Mouse (Mus musculus) heart, adult 8-10 months (tissue): Measurements from ENCODE around the gene Cpeb3. TPM values are rescaled to one million over a fixed set of nuclear protein-coding genes. Genes with fewer than 3 reads are reported as not detected.
"Not testable (repeated sequence)": the region's sequence is repeated elsewhere in the genome, so short reads cannot be mapped to it uniquely, and the experiment has no call there.

Experiments used
- DNase-seq: peaks from one replicate; pipeline ENCODE4 v3.0.0; 2022; ENCODE audit warnings: low spot score
- total RNA-seq, 4 experiments: library from RNA; stranded (reverse); gene quantifications; 2 replicates each; pipeline ENCODE4 v1.2.4; 2022

The Cpeb3 gene
- total RNA-seq, 4 experiments from 2014 or later: 77.7 to 103 (median 89.0) TPM

- no peak for DNase-seq
Measured at GRCm38 (mm10) chr19:37156770-37157336, 51.5 kb downstream of the Cpeb3 start.

DNA sequence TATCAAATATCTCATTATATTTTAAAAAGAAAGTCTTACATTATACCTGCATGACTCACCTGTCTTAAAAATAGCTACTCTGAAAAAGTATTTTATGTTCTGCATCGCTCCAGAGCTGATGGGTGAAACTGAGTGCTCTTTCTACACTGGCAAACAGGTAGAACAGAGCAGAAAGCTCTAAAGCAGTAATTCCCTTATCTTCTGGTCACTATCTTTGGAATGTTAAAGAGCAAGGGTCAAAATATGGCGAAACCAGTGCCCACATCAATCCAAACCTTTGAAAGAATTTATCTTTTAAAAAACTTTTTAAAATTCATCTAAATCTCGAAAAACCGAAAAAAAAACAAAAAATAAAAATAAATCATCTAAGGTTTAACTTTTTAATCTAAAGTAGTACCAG lies 52.4 kb downstream of the Cpeb3 start:
- no peak for DNase-seq

DNA sequence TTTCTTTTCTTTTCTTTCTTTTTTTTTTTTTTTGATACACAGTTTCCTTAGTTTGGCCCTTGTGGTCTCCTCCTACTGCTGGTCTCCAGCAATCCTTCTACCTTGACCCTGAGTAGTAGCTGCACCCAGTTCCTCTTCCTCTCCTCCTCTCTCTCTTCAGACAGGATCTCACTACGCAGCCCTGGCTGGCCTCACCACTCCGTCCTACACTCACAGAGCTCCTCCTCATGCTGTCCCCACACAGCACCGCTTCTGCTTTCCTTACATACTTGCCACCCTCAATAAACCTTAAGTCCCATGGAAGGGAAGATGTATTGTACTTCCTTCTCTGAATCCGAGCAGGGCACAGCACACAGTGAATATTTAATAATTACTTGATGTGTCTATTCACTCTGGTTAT lies 61.3 kb downstream of the Cpeb3 start:
- no peak for DNase-seq

- no peak for DNase-seq
Measured at GRCm38 (mm10) chr19:37145846-37146245, 62.6 kb downstream of the Cpeb3 start.

DNA sequence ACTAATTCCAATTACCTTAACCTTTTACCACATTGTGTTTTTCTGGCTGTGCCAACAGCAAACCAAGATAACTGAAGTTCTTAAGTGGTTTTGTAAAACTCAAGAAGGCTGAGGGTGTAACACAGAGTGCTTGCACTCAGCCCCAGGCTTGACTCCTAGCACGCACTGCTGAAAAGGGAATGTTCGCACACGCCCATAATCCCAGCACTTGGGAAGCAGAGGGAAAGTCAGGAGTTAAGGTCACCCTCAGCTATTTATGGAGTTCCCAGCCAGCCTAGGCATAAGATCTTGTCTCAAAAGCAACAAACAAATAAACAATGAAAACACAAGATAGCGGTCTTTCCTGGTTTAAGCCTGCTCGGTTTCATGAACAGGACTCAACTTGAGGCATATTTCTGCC lies 63.0 kb downstream of the Cpeb3 start:
- no peak for DNase-seq

- DNase-seq: no peak
Measured at GRCm38 (mm10) chr19:37141623-37142022, 66.8 kb downstream of the Cpeb3 start.

DNA sequence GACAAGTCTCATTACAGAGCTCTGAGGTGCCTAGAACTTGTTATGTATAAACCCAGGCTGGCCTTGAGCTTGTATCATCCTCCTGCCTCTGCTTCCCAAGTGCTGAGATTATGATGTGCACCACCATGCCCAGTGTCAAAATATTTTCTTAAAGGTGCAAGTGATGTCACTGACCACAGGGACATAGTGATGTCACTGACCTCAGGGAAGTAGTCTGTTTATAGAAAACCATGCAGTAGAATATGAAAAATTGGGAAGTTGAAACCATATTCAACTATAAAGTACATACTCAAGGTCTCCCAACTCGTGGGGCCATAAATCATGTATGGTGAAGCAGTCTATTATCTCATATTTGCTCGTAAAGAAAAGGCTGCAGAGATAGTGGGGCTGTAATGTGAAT lies 71.3 kb downstream of the Cpeb3 start:
- DNase-seq: no peak

DNA sequence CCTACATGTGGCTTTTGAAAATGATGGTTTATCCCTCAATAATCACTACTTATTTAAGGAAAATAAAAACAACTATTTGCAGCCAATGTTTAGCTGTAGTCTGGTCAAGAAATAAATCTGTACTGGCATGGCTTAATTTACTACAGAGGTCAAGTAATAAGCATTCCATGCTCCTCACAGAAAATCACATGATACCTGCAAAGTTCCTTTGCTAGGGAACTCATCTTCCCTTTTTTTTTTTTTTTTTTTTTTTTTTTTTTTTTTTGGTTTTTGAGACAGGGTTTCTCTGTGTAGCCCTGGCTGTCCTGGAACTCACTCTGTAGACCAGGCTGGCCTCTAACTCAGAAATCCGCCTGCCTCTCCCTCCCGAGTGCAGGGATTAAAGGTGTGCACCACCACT lies 72.9 kb downstream of the Cpeb3 start:
- DNase-seq: not testable (repeated sequence)

- no peak for DNase-seq
Measured at GRCm38 (mm10) chr19:37133666-37134065, 74.7 kb downstream of the Cpeb3 start.

DNA sequence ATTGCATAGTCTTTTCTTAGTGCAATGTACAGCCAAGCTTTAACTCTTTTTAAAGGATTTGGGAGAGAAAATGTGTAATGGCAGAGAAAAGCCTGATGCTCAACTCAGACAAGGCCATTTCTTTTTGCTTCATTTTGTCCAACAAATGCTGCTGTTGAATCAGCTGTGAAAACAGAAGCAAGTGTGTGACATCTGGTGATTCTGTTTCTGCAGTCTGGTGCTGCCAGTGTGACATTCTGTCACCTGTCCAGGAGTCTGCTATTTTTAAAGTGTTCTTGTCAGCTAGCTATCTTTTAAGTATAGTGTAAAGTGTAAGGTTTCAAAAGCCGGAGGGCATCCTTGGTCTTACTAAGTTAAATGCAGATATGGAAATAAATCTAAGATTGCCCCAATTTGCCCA lies 76.7 kb downstream of the Cpeb3 start:
- DNase-seq: peak; percentile 52

- no peak for DNase-seq
Measured at GRCm38 (mm10) chr19:37128461-37128860, 79.9 kb downstream of the Cpeb3 start.

DNA sequence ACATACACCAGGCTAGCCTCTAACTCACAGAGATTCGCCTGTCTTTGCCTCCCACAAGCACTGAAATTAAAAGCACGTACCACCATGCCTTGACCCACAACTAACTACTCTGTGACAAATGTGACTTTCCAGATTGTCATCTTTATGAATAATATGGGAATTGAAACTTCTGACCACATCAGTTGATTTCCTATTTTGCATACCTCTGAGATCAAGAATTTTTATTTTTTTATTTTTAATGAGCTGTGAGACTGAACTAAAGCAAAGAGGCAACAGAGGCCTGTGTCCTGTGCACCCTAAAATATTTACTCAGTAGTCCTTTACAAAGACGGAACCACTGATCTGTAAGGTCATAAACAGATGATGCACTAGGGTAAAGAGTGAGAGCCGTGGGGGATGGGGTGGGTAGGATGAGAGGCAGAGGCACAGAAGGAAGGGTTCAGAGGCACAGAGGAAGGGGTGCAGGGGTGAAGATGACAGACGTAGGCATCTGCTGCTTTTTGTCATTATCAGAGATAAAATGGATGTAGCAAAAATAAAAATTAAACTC lies 81.3 kb downstream of the Cpeb3 start:
- DNase-seq: no peak

GRCm38 (mm10) chr19:37124961-37125360 lies 83.4 kb downstream of the Cpeb3 start:
- DNase-seq: no peak

GRCm38 (mm10) chr19:37119281-37119680 lies 89.1 kb downstream of the Cpeb3 start:
- DNase-seq: peak; percentile 33

- no peak for DNase-seq
Measured at GRCm38 (mm10) chr19:37115824-37116223, 92.6 kb downstream of the Cpeb3 start.

- DNase-seq: no peak
Measured at GRCm38 (mm10) chr19:37115374-37115773, 93.0 kb downstream of the Cpeb3 start.

DNA sequence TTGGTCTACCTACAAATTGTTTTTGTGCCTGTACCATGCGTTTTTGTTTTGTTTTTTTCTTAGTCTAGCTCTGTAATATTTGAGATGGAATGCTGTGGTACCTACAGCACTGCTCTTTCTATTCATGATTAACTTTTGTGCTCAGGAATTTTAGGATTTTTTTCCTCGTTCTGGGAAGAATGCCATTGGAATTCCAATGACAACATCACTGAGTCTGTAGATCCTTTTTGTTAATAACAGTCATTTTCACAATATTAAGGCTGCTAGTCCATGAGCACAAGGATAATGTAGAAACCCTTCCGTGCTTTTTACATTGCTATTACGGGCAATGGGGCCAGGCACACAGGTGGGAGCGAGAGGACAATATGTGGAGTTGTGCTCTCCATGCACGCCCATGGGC lies 96.6 kb downstream of the Cpeb3 start:
- no peak for DNase-seq

DNA sequence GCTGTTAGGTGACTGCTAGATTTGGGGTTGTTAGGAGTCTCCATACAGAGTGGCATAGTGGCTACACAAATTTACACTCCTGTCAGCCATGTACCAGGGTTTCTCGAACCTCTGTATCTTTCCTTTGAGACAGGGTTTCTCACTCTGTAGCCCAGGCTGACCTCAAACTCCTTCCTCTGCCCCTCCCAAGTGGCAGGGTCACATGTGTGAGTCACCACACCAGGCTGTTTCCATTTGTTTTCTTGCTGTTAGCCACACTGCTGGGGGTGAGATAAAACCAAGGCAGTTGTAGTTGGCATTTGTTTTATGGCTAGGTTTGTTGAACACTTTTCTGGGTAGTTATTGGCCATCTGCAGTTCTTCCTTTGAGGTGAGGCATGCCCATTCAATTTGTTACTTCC lies 97.9 kb downstream of the Cpeb3 start:
- no peak for DNase-seq

- DNase-seq: no peak
Measured at GRCm38 (mm10) chr19:37109853-37110252, 98.5 kb downstream of the Cpeb3 start.

GRCm38 (mm10) chr19:37100689-37101088 lies 107.7 kb downstream of the Cpeb3 start:
- no peak for DNase-seq

- DNase-seq: no peak
Measured at GRCm38 (mm10) chr19:37095666-37096330, 112.6 kb downstream of the Cpeb3 start.

DNA sequence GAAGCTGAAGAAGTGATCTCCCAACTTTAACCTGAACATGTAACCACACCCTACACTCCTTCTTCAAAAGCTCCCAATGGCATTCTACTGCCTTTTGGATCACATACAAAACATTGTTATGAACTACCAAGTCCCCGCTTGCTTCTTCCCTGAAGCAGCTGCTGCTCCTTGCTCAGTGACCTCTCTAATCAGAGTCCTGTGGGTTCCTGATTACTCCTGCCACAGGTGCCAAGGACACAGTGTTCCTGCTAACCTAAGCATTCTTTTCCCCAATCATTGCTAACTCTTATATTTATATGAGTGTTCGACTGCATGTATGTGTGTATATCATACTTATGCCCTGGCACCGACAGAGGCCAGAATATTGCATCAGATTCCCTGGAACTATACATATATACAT lies 115.2 kb downstream of the Cpeb3 start:
- DNase-seq: no peak
